Mouse (Mus musculus) left cerebral cortex, adult 8-10 months (tissue): Measurements from ENCODE around the gene Ifna6. TPM values are rescaled to one million over a fixed set of nuclear protein-coding genes. Genes with fewer than 3 reads are reported as not detected.

Experiments used
- DNase-seq, 2 experiments: peaks; one replicate each; pipeline ENCODE4 v3.0.0; 2022; ENCODE audit warnings: low spot score in 2 of 2
- total RNA-seq, 4 experiments: library from RNA; stranded (reverse); gene quantifications; 2 replicates each; pipeline ENCODE4 v1.2.4; 2022

Gene Ifna6
- total RNA-seq, 4 experiments from 2014 or later, result not detected

- DNase-seq, result no peak
These were observed 18.1 kb downstream of the Ifna6 start for GRCm38 (mm10) chr4:88845334-88845733.

- DNase-seq, result no peak
These were observed 22.5 kb downstream of the Ifna6 start, which contains the start of gene Ifna1 for GRCm38 (mm10) chr4:88849698-88850097. Ifna1 (plus strand) TSS chr4:88850087.

GRCm38 (mm10) chr4:88851026-88851763, 24.0 kb downstream of the Ifna6 start:
- no peak for DNase-seq

- no peak for DNase-seq
These were observed 32.0 kb downstream of the Ifna6 start for GRCm38 (mm10) chr4:88859214-88859613.

- DNase-seq, result no peak
These were observed 36.1 kb downstream of the Ifna6 start for GRCm38 (mm10) chr4:88863309-88863708.

GRCm38 (mm10) chr4:88864599-88864998, 37.4 kb downstream of the Ifna6 start:
- DNase-seq, result no peak

GRCm38 (mm10) chr4:88865011-88865569, 37.9 kb downstream of the Ifna6 start:
- DNase-seq, result no peak

- peak in 1 of 2 experiments; percentile 63 for DNase-seq
These were observed 40.2 kb downstream of the Ifna6 start for GRCm38 (mm10) chr4:88867366-88867925.

GRCm38 (mm10) chr4:88867926-88868911, 41.0 kb downstream of the Ifna6 start:
- DNase-seq, result peak in 1 of 2 experiments; percentile 3

- no peak for DNase-seq
These were observed 45.5 kb downstream of the Ifna6 start for GRCm38 (mm10) chr4:88872691-88873090.

- no peak for DNase-seq
These were observed 48.3 kb downstream of the Ifna6 start for GRCm38 (mm10) chr4:88875435-88876095.

GRCm38 (mm10) chr4:88876520-88876919, 49.3 kb downstream of the Ifna6 start:
- no peak for DNase-seq

Other genes with a start within 250 kb of the Ifna6 start
- gene Ifna9, start 235.0 kb upstream of the Ifna6 start, total RNA-seq, result not detected
- gene Ifna12, start 224.0 kb upstream of the Ifna6 start, total RNA-seq, result not detected
- not detected for gene C87499, start 193.0 kb upstream of the Ifna6 start, total RNA-seq
- not detected for gene Ifna13, start 183.0 kb upstream of the Ifna6 start, total RNA-seq
- gene Ifna16, start 150.5 kb upstream of the Ifna6 start, total RNA-seq, result not detected
- not detected for gene Ifna2, start 143.5 kb upstream of the Ifna6 start, total RNA-seq
- gene Ifnab, start 136.1 kb upstream of the Ifna6 start, total RNA-seq, result not detected
- gene Gm26566, start 105.6 kb upstream of the Ifna6 start, total RNA-seq, result 1 to 10 TPM in 2 of 4 experiments, under 1 TPM in 2; 0.61 to 1.8 (median 0.93) TPM
- gene Klhl9, start 105.0 kb upstream of the Ifna6 start, total RNA-seq, result 100 to 1,000 TPM in 1 of 4 experiments, 10 to 100 TPM in 3; 91.7 to 103 (median 95.7) TPM
- not detected for gene Gm13271, start 72.5 kb upstream of the Ifna6 start, total RNA-seq
- gene Gm13283, start 67.3 kb upstream of the Ifna6 start, total RNA-seq, result not detected
- not detected for gene Gm13290, start 53.6 kb upstream of the Ifna6 start, total RNA-seq
- gene Gm13289, start 50.5 kb upstream of the Ifna6 start, total RNA-seq, result not detected
- gene Gm13272, start 47.6 kb upstream of the Ifna6 start, total RNA-seq, result not detected
- not detected for gene Ifnz, start 45.3 kb upstream of the Ifna6 start, total RNA-seq
- gene Gm13276, start 41.7 kb upstream of the Ifna6 start, total RNA-seq, result not detected
- not detected for gene Gm13277, start 38.8 kb upstream of the Ifna6 start, total RNA-seq
- not detected for gene Gm13278, start 35.9 kb upstream of the Ifna6 start, total RNA-seq
- not detected for gene Gm13275, start 32.9 kb upstream of the Ifna6 start, total RNA-seq
- not detected for gene Gm13279, start 30.0 kb upstream of the Ifna6 start, total RNA-seq
- gene Gm13285, start 27.8 kb upstream of the Ifna6 start, total RNA-seq, result not detected
- gene Gm13287, start 24.2 kb upstream of the Ifna6 start, total RNA-seq, result not detected
- gene Gm13288, start 21.9 kb upstream of the Ifna6 start, total RNA-seq, result not detected
- not detected for gene Ifna7, start 11.2 kb upstream of the Ifna6 start, total RNA-seq
- gene Ifna11, start 7.5 kb upstream of the Ifna6 start, total RNA-seq, result not detected
- not detected for gene Ifna5, start 8.1 kb downstream of the Ifna6 start, total RNA-seq
- not detected for gene Ifna4, start 14.4 kb downstream of the Ifna6 start, total RNA-seq
- gene Ifna1, start 22.7 kb downstream of the Ifna6 start, total RNA-seq, result not detected
- not detected for gene Ifne, start 52.8 kb downstream of the Ifna6 start, total RNA-seq